Mouse (Mus musculus) cerebellum, adult 9-11 months (tissue): Measurements from ENCODE around the gene Csrp2.
A peak's percentile ranks its signal among the peaks of the same experiment; 100 is the strongest.

Source experiments
- DNase-seq: peaks from one replicate; pipeline ENCODE4 v3.0.0; 2022

Csrp2 gene

GRCm38 (mm10) chr10:110931913-110932560 lies 12.4 kb downstream of the Csrp2 start:
- DNase-seq, result no peak

DNA sequence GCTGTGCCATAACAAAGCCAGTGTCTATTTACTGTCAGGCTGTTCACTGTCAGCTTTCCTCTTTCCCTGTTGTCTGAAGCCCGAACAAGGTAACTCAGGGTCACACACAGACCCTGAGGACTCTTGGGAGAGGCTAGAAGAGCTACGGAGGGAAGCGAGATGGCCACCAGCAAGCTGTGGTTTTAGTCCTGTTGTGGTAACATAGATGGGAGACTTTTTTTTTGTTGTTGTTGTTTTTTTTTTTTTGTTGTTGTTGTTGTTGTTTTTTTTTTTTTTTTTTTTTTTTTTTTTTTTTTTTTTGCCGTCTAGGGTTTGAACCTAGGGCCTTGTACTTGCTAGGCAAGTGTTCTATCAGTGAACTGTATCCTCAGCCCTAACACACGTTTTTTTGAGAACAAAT lies 14.0 kb downstream of the Csrp2 start:
- DNase-seq, result no peak

- peak; percentile 54 for DNase-seq
Observed at GRCm38 (mm10) chr10:110935081-110935480, 15.5 kb downstream of the Csrp2 start.

DNA sequence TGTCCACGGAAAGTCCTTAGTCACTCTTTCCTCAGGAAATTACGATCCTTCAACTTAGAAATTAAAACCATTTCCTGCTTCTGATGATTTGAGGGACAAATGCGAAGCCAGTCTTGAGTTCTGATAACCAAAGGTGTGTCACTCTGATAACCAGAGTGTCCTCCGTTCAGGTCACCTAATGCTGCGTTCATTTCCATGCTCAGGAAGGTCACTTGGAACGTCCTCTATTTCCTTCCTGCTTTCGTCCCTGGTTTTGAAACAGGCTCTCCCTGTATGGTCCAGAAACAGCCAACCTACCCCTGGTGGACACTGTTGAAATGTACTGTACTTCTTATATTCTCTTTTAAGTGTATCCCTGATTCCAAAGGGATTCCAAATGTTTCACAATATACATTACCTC lies 16.1 kb downstream of the Csrp2 start:
- no peak for DNase-seq

GRCm38 (mm10) chr10:110938361-110938760 lies 18.8 kb downstream of the Csrp2 start:
- DNase-seq, result no peak

- DNase-seq, result peak; percentile 78
Observed at GRCm38 (mm10) chr10:110938841-110939549, 19.4 kb downstream of the Csrp2 start.

- peak; percentile 49 for DNase-seq
Observed at GRCm38 (mm10) chr10:110939717-110940116, 20.1 kb downstream of the Csrp2 start.

GRCm38 (mm10) chr10:110940740-110941398 lies 21.3 kb downstream of the Csrp2 start:
- DNase-seq, result no peak

DNA sequence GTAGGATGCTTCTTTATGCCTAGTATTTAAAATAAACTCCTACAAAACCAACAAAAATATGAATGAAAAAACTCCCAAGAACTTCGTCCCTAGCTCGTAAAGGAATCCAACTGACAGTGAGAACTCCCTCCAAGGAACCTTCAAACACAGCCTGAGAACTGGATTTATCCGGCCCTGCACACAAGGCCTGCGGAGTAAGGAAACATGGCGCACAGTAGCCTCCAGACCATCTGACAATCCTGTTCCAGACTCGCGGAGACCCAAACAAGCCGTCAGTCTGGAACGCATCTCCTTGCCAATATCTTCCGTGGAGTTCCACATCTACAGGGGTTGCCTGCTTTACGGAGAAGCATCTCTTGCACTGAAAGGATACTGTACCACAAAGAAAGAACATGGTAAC lies 22.4 kb downstream of the Csrp2 start:
- no peak for DNase-seq

GRCm38 (mm10) chr10:110942806-110943205 lies 23.2 kb downstream of the Csrp2 start:
- DNase-seq, result no peak

DNA sequence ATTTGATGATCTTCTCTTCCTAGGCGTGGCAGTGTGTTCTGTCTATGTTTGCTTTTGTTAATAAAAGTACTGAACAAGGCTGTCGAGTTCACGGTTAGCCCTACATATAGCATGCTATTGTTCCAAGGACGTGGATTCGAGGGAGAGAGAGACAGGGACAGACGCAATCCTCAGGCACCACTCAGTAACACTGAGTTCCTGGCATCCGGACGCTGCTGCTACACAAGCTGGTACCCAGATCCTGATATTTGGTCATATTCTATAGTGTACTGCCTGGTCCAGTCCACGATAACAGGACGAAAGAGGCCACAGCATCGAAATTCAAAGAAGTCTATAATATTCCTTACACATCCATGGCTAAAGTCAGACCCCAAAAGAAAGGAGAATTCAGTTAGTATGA lies 24.6 kb downstream of the Csrp2 start:
- DNase-seq, result no peak

- DNase-seq, result no peak
Observed at GRCm38 (mm10) chr10:110945966-110946365, 26.4 kb downstream of the Csrp2 start.

DNA sequence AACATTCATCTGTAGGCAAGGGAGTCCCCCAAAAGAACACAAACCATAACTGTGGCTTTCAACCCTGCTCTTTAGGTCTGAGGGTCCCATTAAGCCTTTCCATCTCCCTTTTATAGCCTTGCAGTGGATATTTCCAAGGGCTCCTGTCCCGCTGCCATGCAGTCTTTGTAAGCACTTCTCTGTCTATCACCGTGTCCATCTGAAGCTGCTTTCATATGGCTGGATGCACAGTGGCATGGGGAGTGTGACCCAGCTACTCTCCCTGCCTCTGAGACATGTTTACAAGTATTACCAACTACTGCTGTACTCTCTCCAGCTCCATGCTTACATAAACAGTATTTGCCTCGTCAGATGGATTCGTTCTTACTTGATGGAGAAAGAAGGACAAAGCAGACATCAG lies 28.0 kb downstream of the Csrp2 start:
- no peak for DNase-seq

DNA sequence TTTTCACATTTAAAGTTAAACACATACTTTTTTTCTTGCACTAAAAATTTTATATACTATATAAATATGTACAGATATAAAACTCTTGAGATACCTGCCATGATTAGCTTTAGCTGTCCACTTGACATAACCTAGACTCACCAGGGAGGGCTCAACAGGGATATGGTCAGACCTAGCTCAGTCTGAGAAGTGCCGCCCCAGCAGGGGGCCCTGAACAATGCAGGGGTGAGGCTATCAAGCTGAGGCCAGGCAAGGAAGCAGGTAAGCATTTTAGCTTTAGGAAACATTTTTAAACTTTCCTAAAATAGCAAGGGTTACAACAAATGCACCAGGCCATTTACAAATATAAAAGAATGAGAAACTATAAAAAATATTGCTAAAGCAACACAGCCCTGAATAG lies 31.5 kb downstream of the Csrp2 start:
- DNase-seq, result no peak

DNA sequence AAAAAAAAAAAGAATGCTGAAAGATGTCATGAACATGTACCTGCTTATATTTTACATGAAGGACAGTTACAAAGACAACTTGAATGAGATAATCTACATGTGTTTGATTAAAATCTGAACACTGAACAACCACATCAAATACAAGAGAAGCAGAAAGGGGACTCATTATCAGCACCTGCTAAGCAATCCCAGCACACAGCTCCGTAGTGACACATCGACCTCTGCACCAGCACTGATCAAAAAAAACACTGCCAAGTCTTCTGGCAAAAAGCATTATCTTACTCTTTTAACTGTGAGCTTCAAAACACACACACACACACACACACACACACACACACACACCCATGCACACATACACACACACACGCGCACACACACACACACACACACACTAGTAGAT lies 32.2 kb downstream of the Csrp2 start:
- DNase-seq, result no peak

GRCm38 (mm10) chr10:110952271-110952670 lies 32.7 kb downstream of the Csrp2 start:
- DNase-seq, result no peak

DNA sequence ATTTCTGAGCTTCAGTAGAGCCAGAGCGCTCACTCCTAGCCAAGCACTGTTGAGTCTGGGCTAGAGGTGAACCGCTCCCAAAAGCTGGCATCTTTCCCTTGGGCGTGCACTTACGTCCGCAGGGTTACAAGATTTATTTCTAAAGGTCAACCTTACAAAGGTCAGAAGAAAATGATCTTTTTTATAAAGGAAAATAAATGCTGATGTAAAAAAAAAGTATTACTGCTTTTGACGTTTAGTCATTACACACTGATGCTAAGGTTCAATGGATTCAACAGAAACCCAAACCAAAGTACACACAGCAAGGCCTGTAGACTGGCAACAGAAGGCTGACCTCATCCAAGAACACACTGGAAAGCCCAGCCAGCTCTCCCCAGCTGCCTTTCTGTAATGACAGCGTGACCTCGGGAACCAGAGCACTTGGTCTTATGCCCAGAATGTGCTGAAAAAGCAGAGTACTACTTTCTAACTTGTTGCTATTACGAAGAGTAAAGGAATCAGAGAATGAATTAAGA lies 33.4 kb downstream of the Csrp2 start:
- DNase-seq, result peak; percentile 50

- DNase-seq, result no peak
Observed at GRCm38 (mm10) chr10:110958879-110959278, 39.3 kb downstream of the Csrp2 start.

- no peak for DNase-seq
Observed at GRCm38 (mm10) chr10:110959781-110960180, 40.2 kb downstream of the Csrp2 start.

- DNase-seq, result no peak
Observed at GRCm38 (mm10) chr10:110960841-110961240, 41.3 kb downstream of the Csrp2 start.

- DNase-seq, result no peak
Observed at GRCm38 (mm10) chr10:110962172-110962571, 42.6 kb downstream of the Csrp2 start.

- DNase-seq, result no peak
Observed at GRCm38 (mm10) chr10:110971044-110971443, 51.5 kb downstream of the Csrp2 start.

DNA sequence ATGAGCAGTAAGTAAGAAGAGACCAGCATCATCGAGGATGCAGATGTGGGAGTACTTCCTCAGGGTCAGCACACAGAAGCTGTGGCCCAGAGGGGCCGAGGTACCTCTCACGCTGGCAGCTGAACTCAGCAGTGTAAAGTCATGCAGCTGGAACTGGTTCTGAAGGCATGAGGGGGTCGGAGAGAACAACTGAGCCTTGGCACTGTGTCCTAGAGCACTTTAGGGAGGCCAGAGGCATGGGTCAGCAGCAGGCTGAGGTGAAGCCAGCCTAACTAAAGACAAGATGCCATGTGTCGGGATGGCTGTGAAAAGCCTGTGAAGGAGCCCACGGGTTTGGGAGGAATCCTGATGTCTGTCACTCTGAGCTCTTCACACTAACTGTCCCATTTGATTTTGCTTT lies 51.9 kb downstream of the Csrp2 start:
- DNase-seq, result no peak

DNA sequence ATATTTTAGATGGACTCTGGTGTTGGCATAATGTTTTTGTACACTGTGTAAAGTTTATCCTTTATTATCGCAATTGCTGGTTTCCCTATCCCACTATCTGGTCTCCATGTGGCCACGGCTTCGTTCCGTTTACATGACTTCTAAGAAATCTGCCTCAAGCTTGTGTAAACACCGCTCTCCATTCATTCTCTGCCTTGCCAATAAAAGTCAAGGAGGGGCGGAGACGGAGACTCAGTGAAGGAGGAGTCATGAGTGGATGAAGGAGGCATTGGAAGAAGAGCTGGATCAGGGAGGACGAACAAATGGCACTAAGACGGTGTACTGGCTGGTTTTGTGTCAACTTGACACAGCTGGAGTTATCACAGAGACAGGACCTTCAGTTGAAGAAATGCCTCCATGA lies 52.4 kb downstream of the Csrp2 start:
- no peak for DNase-seq
